Mouse (Mus musculus) embryo, embryonic 11 days (tissue): Measurements from ENCODE around the gene Sgpp1.
"Not testable (repeated sequence)": the region's sequence is repeated elsewhere in the genome, so short reads cannot be mapped to it uniquely, and the experiment has no call there.

Experiments
- DNase-seq: peaks from one replicate; pipeline ENCODE4 v3.0.0-alpha.2; 2015

Sgpp1 gene

GRCm38 (mm10) chr12:75731508-75731907 is 4.0 kb downstream of the Sgpp1 start:
- no peak for DNase-seq

- DNase-seq, result no peak
These were observed 5.1 kb downstream of the Sgpp1 start for GRCm38 (mm10) chr12:75730458-75730857.

- DNase-seq, result no peak
These were observed 5.7 kb downstream of the Sgpp1 start for GRCm38 (mm10) chr12:75729876-75730275.

GRCm38 (mm10) chr12:75727333-75728125 is 8.0 kb downstream of the Sgpp1 start:
- no peak for DNase-seq

GRCm38 (mm10) chr12:75726349-75726861 is 9.1 kb downstream of the Sgpp1 start:
- DNase-seq, result no peak

GRCm38 (mm10) chr12:75724621-75725324 is 10.8 kb downstream of the Sgpp1 start:
- DNase-seq, result no peak

GRCm38 (mm10) chr12:75723839-75724463 is 11.6 kb downstream of the Sgpp1 start:
- no peak for DNase-seq

- DNase-seq, result peak; percentile 31
These were observed 13.6 kb downstream of the Sgpp1 start for GRCm38 (mm10) chr12:75721941-75722340.

GRCm38 (mm10) chr12:75721006-75721405 is 14.5 kb downstream of the Sgpp1 start:
- no peak for DNase-seq

- no peak for DNase-seq
These were observed 21.9 kb downstream of the Sgpp1 start for GRCm38 (mm10) chr12:75713596-75713995.

- not testable (repeated sequence) for DNase-seq
These were observed 22.6 kb downstream of the Sgpp1 start for GRCm38 (mm10) chr12:75712905-75713304.

GRCm38 (mm10) chr12:75710596-75711376 is 24.7 kb downstream of the Sgpp1 start:
- no peak for DNase-seq

GRCm38 (mm10) chr12:75709506-75709905 is 26.0 kb downstream of the Sgpp1 start:
- DNase-seq, result no peak

- no peak for DNase-seq
These were observed 28.9 kb downstream of the Sgpp1 start for GRCm38 (mm10) chr12:75706670-75707069.

- DNase-seq, result no peak
These were observed 32.8 kb downstream of the Sgpp1 start for GRCm38 (mm10) chr12:75702739-75703122.

- DNase-seq, result no peak
These were observed 33.3 kb downstream of the Sgpp1 start for GRCm38 (mm10) chr12:75702084-75702738.

GRCm38 (mm10) chr12:75701173-75702083 is 34.1 kb downstream of the Sgpp1 start:
- peak; percentile 58 for DNase-seq

- no peak for DNase-seq
These were observed 36.8 kb downstream of the Sgpp1 start for GRCm38 (mm10) chr12:75698692-75699091.

- DNase-seq, result not testable (repeated sequence)
These were observed 39.7 kb downstream of the Sgpp1 start for GRCm38 (mm10) chr12:75695845-75696244.

- no peak for DNase-seq
These were observed 46.5 kb downstream of the Sgpp1 start for GRCm38 (mm10) chr12:75689003-75689402.

GRCm38 (mm10) chr12:75687314-75687713 is 48.2 kb downstream of the Sgpp1 start:
- DNase-seq, result no peak
